Mouse (Mus musculus): ENCODE data around the gene Ubl4b. TPM values are rescaled to one million over a fixed set of nuclear protein-coding genes. Genes with fewer than 3 reads are reported as not detected.

Ubl4b gene
- polyA plus RNA-seq, 1 experiment from 2014 or later = not detected

DNA sequence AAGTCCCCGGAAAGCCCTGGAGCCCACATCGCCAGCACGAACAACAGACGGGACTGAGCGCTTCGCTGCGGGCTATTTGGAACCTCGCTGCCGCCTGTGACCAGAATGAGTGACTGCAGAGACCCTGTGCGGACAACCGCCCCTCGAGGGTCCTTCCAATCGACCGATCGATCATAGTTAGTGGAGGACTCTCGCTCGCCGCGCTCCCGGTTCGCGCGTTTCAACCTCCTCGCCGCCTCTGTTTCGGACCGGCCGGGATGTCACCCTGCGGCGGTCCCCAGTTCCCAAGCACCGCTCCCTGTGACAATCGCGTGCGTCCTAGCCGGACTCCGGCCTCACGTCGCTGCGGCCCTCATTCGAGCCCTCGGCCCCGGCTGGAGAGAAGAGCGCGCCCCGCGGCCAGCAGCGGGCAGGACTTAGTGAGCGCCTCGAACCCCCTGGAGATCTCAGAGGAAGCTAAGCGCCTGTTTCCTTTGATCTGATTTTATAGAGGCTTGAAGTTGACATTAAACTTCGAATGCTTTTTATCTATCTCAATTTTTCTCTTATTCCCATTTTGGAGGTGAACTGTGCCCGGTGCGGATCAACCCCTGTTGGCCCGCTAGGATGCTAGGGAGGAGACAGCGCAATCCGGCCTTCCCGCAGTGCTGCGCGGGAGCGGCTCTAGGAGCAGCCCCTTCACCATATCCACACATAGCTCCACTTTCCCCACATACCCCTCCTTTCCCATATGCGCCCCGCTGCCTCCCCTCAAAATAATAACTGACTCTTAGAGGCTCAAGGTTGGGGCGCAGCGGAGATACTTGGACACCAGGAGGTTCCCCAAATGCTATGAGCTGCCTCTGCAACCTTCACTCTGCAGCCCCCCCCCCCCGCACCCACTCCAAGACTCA, 28.2 kb upstream of the Ubl4b start:
- DNase-seq (ENCODE audit: low spot score) = peak; percentile 65
- H3K4me1 ChIP-seq = peaks cover 28% of the 10 kb centered on the region
- H3K9me3 ChIP-seq (replicated peaks) = no peaks in the 10 kb centered on the region
- no peak overlapping the region; the same call in 1 of the 2 replicates for H3K27ac ChIP-seq (replicated peaks)
- H3K36me3 ChIP-seq = no peaks in the 10 kb centered on the region
- peak overlapping the region; percentile 48 for H3K4me3 ChIP-seq
- WGBS = under 1% methylated on average over 65 of the region's 65 CpGs
- peaks cover 99% of the 10 kb centered on the region for H3K27me3 ChIP-seq (ENCODE audit: low read depth, poor library complexity, severe bottlenecking)

DNA sequence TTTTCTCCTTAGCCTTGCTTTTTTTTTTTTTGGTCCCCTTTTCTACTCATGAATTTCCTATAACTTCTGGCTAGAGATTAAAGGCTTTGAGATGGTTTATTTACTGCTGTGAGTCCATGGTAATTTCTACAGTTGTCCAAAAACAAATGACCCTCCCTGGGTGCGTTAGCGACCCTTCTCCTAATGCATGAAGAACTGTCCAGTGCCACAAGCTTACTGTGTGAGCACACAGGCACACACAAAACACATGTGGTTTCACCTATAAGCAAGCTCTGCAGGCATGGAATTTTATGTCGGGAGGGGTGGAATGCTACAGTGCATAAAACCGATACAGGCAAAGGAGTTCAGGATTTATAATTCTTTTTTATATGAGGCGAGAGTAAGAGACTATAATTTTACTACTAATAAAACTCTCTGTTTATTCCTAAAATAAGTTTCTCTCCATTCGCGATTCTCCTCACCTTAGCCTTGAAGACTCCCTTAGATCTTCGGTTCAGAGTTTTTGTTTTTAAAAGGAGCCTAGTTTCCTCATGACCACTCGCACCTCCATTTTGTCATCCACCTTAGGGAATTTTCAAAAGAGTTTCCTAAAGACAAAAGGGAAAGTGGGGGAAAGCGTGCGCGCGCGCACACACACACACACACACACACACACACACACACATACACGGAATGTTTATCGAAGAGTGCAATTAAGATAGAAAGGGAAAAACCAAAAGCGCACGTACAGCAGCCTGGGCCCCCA, 27.4 kb upstream of the Ubl4b start:
- H3K27ac ChIP-seq (replicated peaks) = no peak overlapping the region

DNA sequence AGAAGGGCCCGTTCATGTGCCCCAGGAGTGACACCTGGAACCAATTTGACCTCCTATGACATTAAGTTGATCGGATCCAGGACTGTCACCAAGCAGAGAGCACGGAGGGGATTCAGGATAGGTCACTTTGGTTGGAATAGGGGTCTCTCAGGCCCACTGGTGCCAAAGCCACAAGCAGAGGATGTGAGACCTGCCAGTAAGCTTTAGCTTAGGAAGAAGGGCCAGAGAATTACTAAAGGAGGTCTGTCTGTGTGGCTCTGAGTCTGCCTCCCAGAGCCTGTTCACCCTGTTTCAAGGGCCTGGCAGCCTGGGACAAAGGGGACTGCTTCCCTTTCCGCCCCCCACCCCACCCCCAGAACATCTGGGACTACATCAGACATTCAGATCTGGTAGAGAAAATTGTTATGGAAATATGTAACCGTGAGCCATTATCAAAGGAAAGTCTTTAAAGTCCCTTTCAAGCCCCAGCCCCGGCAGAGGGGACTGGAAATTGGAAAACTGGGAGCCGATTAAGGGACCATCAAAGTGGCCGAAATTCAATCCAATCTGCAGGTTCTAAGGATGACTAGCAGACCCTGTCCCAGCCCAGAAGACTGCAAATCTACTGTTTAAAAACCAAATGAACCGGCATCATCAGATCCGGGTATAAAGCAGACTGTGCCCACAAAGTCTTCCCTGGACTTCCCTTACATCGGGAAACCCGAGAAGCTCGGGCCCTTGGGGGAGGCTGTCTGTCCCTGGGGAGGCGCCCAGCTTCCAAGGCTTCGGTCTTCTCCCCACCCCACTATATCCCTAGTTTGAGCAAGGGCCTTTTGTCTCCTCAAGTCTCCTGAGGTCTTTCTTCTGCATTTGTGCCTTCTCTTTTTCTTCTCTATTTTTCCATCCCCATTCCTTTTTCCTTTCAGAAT, 26.5 kb upstream of the Ubl4b start:
- no peaks in the 10 kb centered on the region for H3K9me3 ChIP-seq (replicated peaks)
- no peaks in the 10 kb centered on the region for H3K36me3 ChIP-seq
- 3% methylated on average over 15 of the region's 15 CpGs for WGBS
- H3K4me3 ChIP-seq = no peak overlapping the region
- peaks cover 87% of the 10 kb centered on the region for H3K27me3 ChIP-seq (ENCODE audit: low read depth, poor library complexity, severe bottlenecking)
- H3K27ac ChIP-seq (replicated peaks) = no peak overlapping the region
- H3K4me1 ChIP-seq = peaks cover 32% of the 10 kb centered on the region
- DNase-seq (ENCODE audit: low spot score) = peak; percentile 44

More for the DNA sequence above, 27.4 kb upstream of the Ubl4b start:
- DNase-seq (ENCODE audit: low spot score) = no peak
- Histone ChIP-seq H3K27me3 (ENCODE audit: low read depth, poor library complexity, severe bottlenecking) (peaks cover 97% of the 10 kb centered on the region), H3K4me3 (peak overlapping the region; percentile 48), H3K36me3 (no peaks in the 10 kb centered on the region), H3K9me3 (replicated peaks) (no peaks in the 10 kb centered on the region), H3K4me1 (peaks cover 32% of the 10 kb centered on the region)
- WGBS = 2% methylated on average over 18 of the region's 18 CpGs

DNA sequence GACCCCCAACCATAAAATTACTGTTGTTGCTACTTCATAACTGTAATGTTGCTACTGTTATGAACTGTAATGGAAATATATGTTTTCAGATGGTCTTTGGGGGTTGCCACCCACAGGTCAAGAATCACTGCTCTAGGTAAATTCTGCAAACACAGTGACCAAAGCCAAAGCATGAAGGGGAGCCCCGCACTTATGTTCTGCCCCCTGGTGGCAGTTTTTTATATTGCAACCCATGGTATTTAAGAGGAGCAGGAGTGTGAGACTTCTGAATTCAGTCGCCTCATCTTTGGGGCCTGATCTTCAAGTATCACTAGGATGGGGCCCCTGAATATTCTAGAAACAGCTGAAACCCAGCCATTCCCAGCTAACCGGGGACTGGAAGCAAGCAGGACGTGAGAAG, 24.6 kb upstream of the Ubl4b start:
- DNase-seq (ENCODE audit: low spot score) = peak; percentile 71
- no peak overlapping the region for H3K4me3 ChIP-seq
- no peaks in the 10 kb centered on the region for H3K9me3 ChIP-seq (replicated peaks)
- no peak overlapping the region for H3K27ac ChIP-seq (replicated peaks)
- peaks cover 32% of the 10 kb centered on the region for H3K4me1 ChIP-seq
- WGBS = 6% methylated on average over 4 of the region's 4 CpGs
- peaks cover 68% of the 10 kb centered on the region for H3K27me3 ChIP-seq (ENCODE audit: low read depth, poor library complexity, severe bottlenecking)
- H3K36me3 ChIP-seq = no peaks in the 10 kb centered on the region

DNA sequence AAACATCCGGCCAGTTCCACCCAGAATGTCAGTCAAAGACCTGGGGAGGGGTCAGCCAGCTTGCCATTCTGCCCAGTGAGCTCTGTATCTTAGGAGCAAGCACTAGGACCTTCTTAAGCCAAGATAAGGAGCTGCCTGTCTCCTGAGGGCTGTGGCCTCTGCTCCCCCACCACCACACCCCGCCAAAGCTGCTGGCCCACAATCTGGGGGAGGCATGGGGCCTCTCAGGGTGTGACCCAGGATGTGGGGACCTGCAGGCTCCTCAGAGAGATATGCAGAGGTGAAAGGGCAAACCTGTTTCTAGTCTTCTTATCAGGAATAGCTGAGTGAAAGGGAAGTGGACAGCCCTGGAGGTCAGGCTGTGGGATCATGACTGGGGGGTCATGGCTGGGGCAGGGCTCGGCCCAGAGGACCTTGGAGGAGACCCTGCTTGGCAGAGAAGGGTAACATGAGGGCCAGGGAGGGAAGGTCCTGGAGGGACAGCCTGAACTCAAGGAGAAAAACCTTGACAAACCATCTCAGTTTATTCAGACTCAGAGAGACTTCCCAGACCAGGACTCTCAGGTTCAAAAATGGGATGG, 23.0 kb upstream of the Ubl4b start:
- Histone ChIP-seq H3K9me3 (replicated peaks) (no peaks in the 10 kb centered on the region), H3K27me3 (ENCODE audit: low read depth, poor library complexity, severe bottlenecking) (peaks cover 53% of the 10 kb centered on the region), H3K27ac (replicated peaks) (no peak overlapping the region), H3K4me1 (peaks cover 21% of the 10 kb centered on the region), H3K4me3 (no peak overlapping the region), H3K36me3 (no peaks in the 10 kb centered on the region)
- 56% methylated on average over 3 of the region's 3 CpGs for WGBS
- no peak for DNase-seq (ENCODE audit: low spot score)

DNA sequence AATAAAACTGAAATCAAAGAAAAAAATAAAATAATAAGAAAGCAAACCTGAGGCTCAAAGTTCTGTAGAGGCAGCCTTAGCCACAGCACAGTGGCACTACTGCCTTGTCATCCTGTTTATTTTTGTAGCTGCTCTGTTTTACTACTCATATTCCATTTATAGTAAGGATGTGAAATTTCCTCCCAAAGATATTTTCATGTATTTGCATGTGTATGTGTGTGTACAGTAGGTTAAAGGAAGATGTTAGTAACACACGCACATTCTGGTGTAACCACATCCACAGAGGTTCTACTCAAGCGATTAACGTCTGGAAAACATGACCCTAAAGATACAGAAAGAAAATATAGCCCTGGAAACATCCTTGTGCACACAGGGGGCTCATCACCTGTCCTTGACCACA, 21.9 kb upstream of the Ubl4b start:
- DNase-seq (ENCODE audit: low spot score) = no peak
- 90% methylated on average over 3 of the region's 3 CpGs for WGBS
- no peaks in the 10 kb centered on the region for H3K9me3 ChIP-seq (replicated peaks)
- no peak overlapping the region for H3K27ac ChIP-seq (replicated peaks)
- H3K36me3 ChIP-seq = no peaks in the 10 kb centered on the region
- H3K4me3 ChIP-seq = no peak overlapping the region
- H3K27me3 ChIP-seq (ENCODE audit: low read depth, poor library complexity, severe bottlenecking) = peaks cover 42% of the 10 kb centered on the region
- peaks cover 15% of the 10 kb centered on the region for H3K4me1 ChIP-seq

DNA sequence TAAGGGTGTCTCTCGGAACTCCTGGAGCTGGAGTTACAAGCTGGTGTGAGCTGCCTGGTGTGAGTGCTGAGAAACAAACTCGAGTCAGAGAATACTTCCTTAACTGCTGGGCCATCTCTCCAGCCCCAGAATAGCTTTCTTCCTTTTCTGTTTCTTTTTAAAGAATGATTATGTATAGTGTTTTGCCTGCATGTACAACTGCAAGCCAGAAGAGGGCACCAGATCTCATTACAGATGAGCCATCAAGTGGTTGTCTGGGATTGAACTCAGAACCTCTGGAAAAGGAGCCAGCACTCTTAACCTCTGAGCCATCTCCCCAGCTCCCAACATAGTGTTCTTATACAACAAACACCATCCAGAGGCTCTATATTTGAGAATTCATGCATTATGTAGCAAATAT, 16.3 kb upstream of the Ubl4b start:
- no peak overlapping the region for H3K4me3 ChIP-seq
- H3K27me3 ChIP-seq (ENCODE audit: low read depth, poor library complexity, severe bottlenecking) = peaks cover 13% of the 10 kb centered on the region; the same call in 1 of the 2 replicates
- H3K27ac ChIP-seq (replicated peaks) = no peak overlapping the region
- H3K36me3 ChIP-seq = no peaks in the 10 kb centered on the region
- WGBS = 54% methylated on average over 2 of the region's 2 CpGs
- no peaks in the 10 kb centered on the region for H3K9me3 ChIP-seq (replicated peaks)
- H3K4me1 ChIP-seq = no peaks in the 10 kb centered on the region
- DNase-seq (ENCODE audit: low spot score) = no peak

DNA sequence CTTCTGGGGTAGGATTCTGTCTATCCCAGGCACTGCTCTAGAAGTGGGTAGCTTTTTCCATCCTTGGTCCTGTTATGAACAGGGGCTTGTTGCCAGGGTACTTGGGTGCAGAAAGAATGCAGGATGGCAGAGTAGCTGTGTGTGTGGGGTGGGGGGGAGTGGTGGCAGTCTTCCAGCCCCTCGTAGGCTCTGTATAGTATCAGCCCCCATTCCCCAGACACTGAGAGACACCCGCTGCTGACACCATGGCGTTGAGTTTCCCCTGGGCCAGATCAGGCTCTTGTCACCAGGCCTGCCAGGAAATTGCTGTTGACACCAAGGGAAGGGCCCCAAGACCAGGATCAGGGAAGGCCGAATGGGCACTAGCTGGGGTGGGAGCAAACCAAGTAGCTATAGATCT, 13.8 kb upstream of the Ubl4b start:
- WGBS = 93% methylated on average over 4 of the region's 4 CpGs

DNA sequence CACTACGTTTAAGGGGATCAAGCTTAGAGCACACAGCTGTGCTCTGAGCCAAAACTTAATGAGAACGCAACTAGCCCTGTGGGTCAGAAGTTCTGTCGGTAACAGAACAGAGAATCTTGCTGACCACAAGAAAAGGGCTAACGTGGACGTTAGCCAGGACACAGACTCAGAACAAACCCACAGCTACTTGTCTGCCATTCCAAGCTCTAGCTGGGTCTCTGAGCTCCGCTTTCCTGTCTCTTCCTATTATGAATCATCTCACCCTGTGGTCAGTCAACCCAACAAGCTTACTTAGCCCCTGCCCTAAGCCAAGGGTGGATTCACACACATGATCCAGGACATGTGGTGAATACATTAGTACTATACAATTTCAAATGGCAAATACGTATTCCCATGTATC, 12.9 kb upstream of the Ubl4b start:
- peaks cover 16% of the 10 kb centered on the region for H3K4me1 ChIP-seq
- no peak for DNase-seq (ENCODE audit: low spot score)
- no peaks in the 10 kb centered on the region for H3K36me3 ChIP-seq
- peaks cover 13% of the 10 kb centered on the region; the same call in 1 of the 2 replicates for H3K27me3 ChIP-seq (ENCODE audit: low read depth, poor library complexity, severe bottlenecking)
- WGBS = 85% methylated on average over 7 of the region's 7 CpGs
- no peaks in the 10 kb centered on the region for H3K9me3 ChIP-seq (replicated peaks)
- no peak overlapping the region for H3K27ac ChIP-seq (replicated peaks)
- H3K4me3 ChIP-seq = no peak overlapping the region

More for the DNA sequence above, 13.8 kb upstream of the Ubl4b start:
- Histone ChIP-seq H3K27me3 (ENCODE audit: low read depth, poor library complexity, severe bottlenecking) (peaks cover 13% of the 10 kb centered on the region; the same call in 1 of the 2 replicates), H3K36me3 (no peaks in the 10 kb centered on the region), H3K4me3 (no peak overlapping the region), H3K9me3 (replicated peaks) (no peaks in the 10 kb centered on the region), H3K4me1 (peaks cover 11% of the 10 kb centered on the region), H3K27ac (replicated peaks) (no peak overlapping the region)
- no peak for DNase-seq (ENCODE audit: low spot score)

DNA sequence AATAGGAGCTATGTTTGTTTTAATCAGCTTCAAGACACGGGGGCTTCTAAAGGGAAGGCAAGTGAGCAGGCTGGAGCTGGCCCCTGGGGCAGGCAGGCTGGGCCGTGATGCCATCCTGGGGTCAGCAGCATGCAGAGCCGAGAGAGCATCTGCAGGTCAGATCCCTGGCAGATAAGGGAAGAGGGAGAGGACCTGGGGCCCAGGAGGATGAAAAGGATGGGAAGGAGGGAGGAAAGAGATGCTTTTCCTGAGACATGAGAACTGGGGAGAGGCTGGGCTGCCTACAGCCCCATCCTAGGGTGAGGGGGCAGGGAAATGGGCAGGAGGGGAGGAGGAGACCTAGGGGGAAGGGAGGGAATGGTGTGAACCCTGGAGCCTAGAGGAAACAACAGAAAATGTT, 10.5 kb upstream of the Ubl4b start:
- peaks cover 13% of the 10 kb centered on the region; the same call in 1 of the 2 replicates for H3K27me3 ChIP-seq (ENCODE audit: low read depth, poor library complexity, severe bottlenecking)
- peaks cover 16% of the 10 kb centered on the region for H3K4me1 ChIP-seq
- no peak overlapping the region for H3K4me3 ChIP-seq
- WGBS = 36% methylated on average over 3 of the region's 3 CpGs
- no peaks in the 10 kb centered on the region for H3K9me3 ChIP-seq (replicated peaks)
- DNase-seq (ENCODE audit: low spot score) = no peak
- no peak overlapping the region for H3K27ac ChIP-seq (replicated peaks)
- H3K36me3 ChIP-seq = no peaks in the 10 kb centered on the region

DNA sequence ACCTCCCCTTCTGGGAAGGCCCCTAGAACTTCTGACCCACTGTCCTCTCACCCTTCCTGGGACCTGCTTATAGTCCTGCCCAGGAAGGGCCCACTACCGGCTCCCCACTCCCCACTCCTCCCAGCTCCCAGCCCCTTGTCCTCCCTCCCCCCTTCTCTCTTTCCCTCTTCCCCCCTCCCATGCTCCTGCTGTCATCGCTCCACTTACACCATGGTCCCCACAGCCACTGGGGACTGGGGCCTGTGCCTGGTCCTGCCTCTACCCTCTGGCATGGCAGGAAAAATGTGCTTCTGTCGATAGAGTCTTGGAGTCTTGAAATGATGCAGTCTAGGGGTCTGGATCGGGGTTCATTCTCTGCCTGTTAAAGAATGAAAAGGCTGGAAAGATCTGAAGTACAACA, 9.0 kb upstream of the Ubl4b start:
- no peak for DNase-seq (ENCODE audit: low spot score)
- WGBS = 50% methylated on average over 4 of the region's 4 CpGs
- Histone ChIP-seq H3K36me3 (no peaks in the 10 kb centered on the region), H3K9me3 (replicated peaks) (no peaks in the 10 kb centered on the region), H3K4me1 (peaks cover 16% of the 10 kb centered on the region), H3K4me3 (no peak overlapping the region), H3K27ac (replicated peaks) (no peak overlapping the region), H3K27me3 (ENCODE audit: low read depth, poor library complexity, severe bottlenecking) (peaks cover 11% of the 10 kb centered on the region; the same call in 1 of the 2 replicates)

DNA sequence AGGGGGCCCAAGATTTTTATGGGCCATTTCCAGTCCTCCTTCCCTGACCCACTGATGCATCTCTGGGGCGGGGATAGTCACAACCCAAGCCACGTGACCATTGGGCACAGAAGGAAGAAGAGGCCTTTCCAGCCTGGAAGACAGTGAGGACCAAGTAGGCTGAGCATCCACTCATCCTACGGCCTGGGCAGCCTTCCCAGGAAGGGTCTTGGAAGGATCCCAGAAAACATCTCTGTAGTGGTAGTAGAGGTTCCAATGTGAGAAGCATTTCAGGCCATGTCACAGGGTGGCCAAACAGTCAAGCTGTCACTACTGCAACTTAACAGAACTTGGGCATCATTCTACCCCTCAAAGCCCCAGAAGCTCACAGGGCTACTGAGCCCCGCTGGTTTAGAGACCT, 7.7 kb upstream of the Ubl4b start:
- Histone ChIP-seq H3K36me3 (no peaks in the 10 kb centered on the region), H3K4me1 (peaks cover 16% of the 10 kb centered on the region), H3K27me3 (ENCODE audit: low read depth, poor library complexity, severe bottlenecking) (0 out of 2 replicates have a peak, but pooled peaks cover 12% of the 10 kb centered on the region), H3K4me3 (no peak overlapping the region), H3K27ac (replicated peaks) (no peak overlapping the region), H3K9me3 (replicated peaks) (no peaks in the 10 kb centered on the region)
- 88% methylated on average over 4 of the region's 4 CpGs for WGBS
- no peak for DNase-seq (ENCODE audit: low spot score)

Measured in midbrain, embryonic 10.5 days (tissue).